Mouse (Mus musculus) v-Abl transformed pro-B cells (cell line): Measurements from ENCODE around the gene Iyd.

Experiments used
- in situ Hi-C, 2 experiments: fragments of 400-800 bp; cut with MboI; formaldehyde crosslinking; loops; one replicate each; pipeline ENCODE4 v1.15.1; 2025; ENCODE audit not compliant: unreplicated experiment in 2 of 2

Iyd gene

GRCm38 (mm10) chr10:3534445-3534844 is 5.6 kb upstream of the Iyd start:
- in situ Hi-C loops = loop anchor here (5.0 to 25.0 kb wide), 4 partner anchors 202 to 853 kb away; partner anchors contain the start of gene Zbtb2 (in 1 of the 2)

GRCm38 (mm10) chr10:3536361-3536760 is 3.7 kb upstream of the Iyd start:
- in situ Hi-C loops = loop anchor here (5.0 to 25.0 kb wide), 3 partner anchors 406 to 851 kb away; partner anchors contain the start of gene Zbtb2 (in 1 of the 2)

GRCm38 (mm10) chr10:3549384-3549783 is 9.3 kb downstream of the Iyd start:
- in situ Hi-C loops = loop anchor here in 1 of 2 experiments (25.0 kb wide), 1 partner anchor 838 kb away; the partner anchor contains the start of gene Zbtb2

GRCm38 (mm10) chr10:3555128-3555527 is 15.1 kb downstream of the Iyd start:
- in situ Hi-C loops = no loop called here

GRCm38 (mm10) chr10:3556538-3556937 is 16.5 kb downstream of the Iyd start:
- in situ Hi-C loops = no loop called here

DNA sequence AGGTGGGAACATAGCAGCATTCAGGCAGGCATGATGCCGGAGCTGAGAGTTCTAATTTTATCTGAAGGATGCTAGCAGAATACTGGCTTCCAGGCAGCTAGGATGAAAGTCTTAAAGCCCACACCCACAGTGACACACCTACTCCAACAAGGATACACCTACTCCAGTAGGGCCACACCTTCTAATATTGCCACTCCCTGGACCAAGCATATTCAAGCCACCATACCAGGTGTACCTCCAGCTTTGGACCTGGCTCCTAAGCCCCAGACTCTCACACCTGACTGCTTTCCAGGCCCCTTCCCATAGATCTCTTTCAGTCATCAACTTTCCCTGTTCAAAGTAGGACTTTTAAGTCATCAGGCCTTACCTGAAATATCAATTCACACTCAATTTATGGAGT is 19.1 kb downstream of the Iyd start:
- in situ Hi-C loops = no loop called here

- in situ Hi-C loops = loop anchor here in 1 of 2 experiments (10.0 kb wide), 1 partner anchor 383 kb away; no protein-coding TSS in a partner anchor
These were observed 22.1 kb downstream of the Iyd start for GRCm38 (mm10) chr10:3562165-3562564.

DNA sequence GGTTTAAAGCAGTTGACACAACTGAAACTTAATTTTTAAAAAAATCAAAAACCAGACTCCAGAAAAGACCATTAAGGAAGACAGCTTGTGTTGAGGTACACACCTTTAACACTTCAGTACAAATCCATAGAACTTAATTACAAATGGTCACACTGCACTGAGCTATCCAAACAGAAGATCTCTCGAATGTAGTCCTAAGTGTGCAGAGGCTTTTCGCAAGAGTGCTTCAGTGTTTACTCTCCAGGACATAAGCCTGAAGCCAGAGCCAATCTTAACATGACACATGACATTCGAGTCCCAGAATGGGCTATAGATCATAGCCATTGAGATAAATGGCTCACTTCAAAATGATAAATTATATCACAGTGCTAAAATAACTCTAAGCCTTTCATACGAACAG is 25.1 kb downstream of the Iyd start:
- in situ Hi-C loops = loop anchor here (5.0 to 10.0 kb wide), 2 partner anchors 377 to 380 kb away; no protein-coding TSS in a partner anchor

DNA sequence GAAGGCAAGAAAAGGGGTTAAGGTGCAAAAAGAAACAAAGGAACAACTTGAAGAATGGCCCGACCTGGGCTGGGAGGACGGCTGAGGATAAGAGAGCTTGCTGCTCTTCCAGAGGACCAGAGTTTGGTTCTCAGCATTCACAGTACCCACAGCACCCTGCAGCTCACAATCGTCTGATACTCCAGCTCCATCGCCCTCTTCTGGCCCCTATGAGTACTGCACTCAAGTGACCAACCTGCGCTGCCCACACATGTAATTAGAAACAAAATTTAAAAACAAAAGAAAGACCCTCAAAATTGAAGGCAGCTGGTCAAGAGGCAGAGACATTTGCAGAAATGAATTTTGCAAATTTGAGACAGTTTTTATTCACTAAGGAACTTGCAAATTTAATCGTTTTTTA is 27.8 kb downstream of the Iyd start:
- in situ Hi-C loops = loop anchor here (5.0 to 10.0 kb wide), 2 partner anchors 374 to 377 kb away; no protein-coding TSS in a partner anchor

DNA sequence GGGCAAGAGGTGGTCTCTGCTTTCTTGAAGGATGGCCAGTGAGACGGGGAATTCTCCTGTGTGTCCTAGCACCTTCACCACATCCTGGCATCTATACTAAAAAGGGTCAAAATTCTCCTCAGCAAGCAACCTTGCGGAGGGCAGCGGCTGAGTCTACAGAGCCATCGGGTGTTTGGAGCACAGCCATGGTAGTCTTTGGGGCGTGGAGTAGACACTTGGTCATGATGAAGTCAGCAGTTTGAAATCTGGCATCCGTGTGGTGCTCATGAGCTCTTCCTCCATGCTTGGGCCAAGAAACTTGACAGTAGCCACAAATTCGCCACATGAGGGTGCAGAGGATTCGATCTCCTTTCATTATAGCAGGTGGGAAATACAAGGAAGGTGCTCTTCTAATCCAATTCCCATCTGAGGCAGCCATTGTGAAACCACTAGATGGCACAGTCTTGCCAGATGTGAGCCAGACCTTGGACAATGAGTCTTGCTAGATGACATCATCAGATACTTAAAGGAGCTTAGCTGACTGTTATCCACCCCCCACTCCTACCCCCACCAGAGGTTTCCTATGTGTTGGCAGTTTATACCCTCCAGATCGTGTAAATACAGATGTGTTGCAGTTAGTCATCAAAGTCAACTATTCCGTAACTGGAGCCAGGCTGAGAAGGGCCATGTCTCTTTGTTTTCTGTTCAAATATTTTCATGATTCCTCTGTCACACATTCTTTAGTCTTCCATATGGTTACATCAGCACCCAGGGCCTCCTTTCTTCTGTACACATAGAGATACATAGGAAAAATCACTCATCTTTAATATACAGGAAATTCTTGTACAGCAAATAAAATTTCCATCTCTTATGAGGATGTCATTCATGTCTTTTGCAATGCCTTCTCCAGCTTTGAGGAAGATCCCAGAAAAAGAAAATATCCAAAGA is 32.9 kb downstream of the Iyd start:
- in situ Hi-C loops = loop anchor here (5.0 to 10.0 kb wide), 2 partner anchors 169 to 172 kb away; partner anchors contain the start of gene Plekhg1 (in 2 of the 2)

GRCm38 (mm10) chr10:3573905-3574500 is 34.0 kb downstream of the Iyd start:
- in situ Hi-C loops = loop anchor here (5.0 to 10.0 kb wide), 2 partner anchors 168 to 171 kb away; partner anchors contain the start of gene Plekhg1 (in 2 of the 2)

DNA sequence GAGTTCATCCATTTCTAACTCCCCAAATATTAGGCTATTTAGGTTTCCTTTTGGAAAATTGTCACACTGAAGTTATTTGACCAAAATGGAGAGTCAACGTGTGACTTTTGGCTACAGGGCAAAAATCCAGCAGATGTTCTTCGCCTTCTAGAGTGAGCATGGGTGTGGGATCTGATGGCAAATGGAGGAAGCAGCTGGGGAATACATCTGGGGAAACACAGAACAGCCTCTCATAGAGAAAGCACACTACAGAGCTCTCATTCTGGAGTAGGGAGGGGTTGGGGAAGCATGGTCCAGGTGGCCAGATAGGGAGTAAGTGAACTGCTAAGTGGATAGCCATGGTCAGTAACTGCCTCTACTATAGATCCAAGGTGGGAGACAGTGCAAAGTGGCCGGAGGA is 50.6 kb downstream of the Iyd start:
- in situ Hi-C loops = no loop called here

DNA sequence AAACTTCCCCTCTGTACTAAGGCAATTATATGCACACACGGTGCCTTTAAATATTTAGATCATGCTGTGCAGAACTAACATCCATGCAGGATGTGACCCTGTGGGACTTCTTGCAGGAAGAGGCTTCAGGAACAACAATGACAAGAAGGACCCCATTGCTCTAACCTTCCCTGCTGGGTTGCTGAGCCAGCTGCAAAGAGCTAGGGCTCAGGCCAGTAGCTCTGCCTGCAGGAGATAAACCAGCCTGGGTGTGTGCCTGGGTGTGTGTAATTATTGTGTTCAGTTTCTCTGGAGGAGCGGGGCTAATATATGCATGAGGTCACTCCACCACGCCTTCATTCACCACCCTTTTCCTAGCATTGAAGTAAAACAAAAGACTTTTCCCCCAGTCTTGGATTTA is 51.8 kb downstream of the Iyd start:
- in situ Hi-C loops = no loop called here

GRCm38 (mm10) chr10:3596697-3597096 is 56.7 kb downstream of the Iyd start:
- in situ Hi-C loops = no loop called here

- in situ Hi-C loops = no loop called here
These were observed 57.7 kb downstream of the Iyd start for GRCm38 (mm10) chr10:3597760-3598159.
